Mouse (Mus musculus) cerebellum, postnatal 4 days (tissue): ENCODE measurements at regions not wholly inside any gene's neighbourhood (a gene's known extent, or its start where the extent isn't known, plus 50 kb on each side); places are given as distances from the start of the nearest gene placed in this dataset.
A peak's percentile ranks its signal among the peaks of the same experiment; 100 is the strongest.

Source experiments
- DNase-seq, 2 experiments: peaks; one replicate each; pipeline ENCODE4 v3.0.0; 2022; ENCODE audit warnings: low spot score in 2 of 2, mixed read lengths in 1 of 2

- DNase-seq, result no peak
These were observed 56.1 kb downstream of the Gm4791 start for GRCm38 (mm10) chr9:47054595-47054994.

- no peak for DNase-seq
These were observed 57.0 kb downstream of the Gm4791 start for GRCm38 (mm10) chr9:47055558-47055957.

- DNase-seq, result no peak
These were observed 60.9 kb downstream of the Gm4791 start for GRCm38 (mm10) chr9:47059339-47060005.

- DNase-seq, result no peak
These were observed 62.2 kb downstream of the Gm4791 start for GRCm38 (mm10) chr9:47060757-47061156.

GRCm38 (mm10) chr9:47062516-47062915 is 64.0 kb downstream of the Gm4791 start:
- no peak for DNase-seq

GRCm38 (mm10) chr9:47063751-47064150 is 65.2 kb downstream of the Gm4791 start:
- DNase-seq, result no peak

GRCm38 (mm10) chr9:47064463-47065032 is 66.0 kb downstream of the Gm4791 start:
- DNase-seq, result peak in 1 of 2 experiments; percentile 55

GRCm38 (mm10) chr9:47069436-47069835 is 70.9 kb downstream of the Gm4791 start:
- DNase-seq, result no peak

GRCm38 (mm10) chr9:47070958-47071357 is 72.4 kb downstream of the Gm4791 start:
- no peak for DNase-seq

GRCm38 (mm10) chr9:47076946-47077345 is 78.4 kb downstream of the Gm4791 start:
- no peak for DNase-seq

GRCm38 (mm10) chr9:47077416-47077815 is 78.9 kb downstream of the Gm4791 start:
- DNase-seq, result no peak

- DNase-seq, result no peak
These were observed 79.4 kb downstream of the Gm4791 start for GRCm38 (mm10) chr9:47077945-47078344.

GRCm38 (mm10) chr9:47081407-47081806 is 82.9 kb downstream of the Gm4791 start:
- no peak for DNase-seq

GRCm38 (mm10) chr9:47091796-47092195 is 93.3 kb downstream of the Gm4791 start:
- no peak for DNase-seq

GRCm38 (mm10) chr9:47095656-47096055 is 97.1 kb downstream of the Gm4791 start:
- no peak for DNase-seq

GRCm38 (mm10) chr9:47103316-47103715 is 104.8 kb downstream of the Gm4791 start:
- DNase-seq, result no peak

- DNase-seq, result peak in 1 of 2 experiments; percentile 58
These were observed 105.4 kb downstream of the Gm4791 start for GRCm38 (mm10) chr9:47103966-47104365.

- DNase-seq, result no peak
These were observed 109.6 kb downstream of the Gm4791 start for GRCm38 (mm10) chr9:47108096-47108495.

- DNase-seq, result no peak
These were observed 120.7 kb downstream of the Gm4791 start for GRCm38 (mm10) chr9:47119253-47119652.

GRCm38 (mm10) chr9:47123113-47123512 is 124.6 kb downstream of the Gm4791 start:
- peak; percentile 49 to 83 for DNase-seq

GRCm38 (mm10) chr9:47125517-47125916 is 127.0 kb downstream of the Gm4791 start:
- no peak for DNase-seq

- peak in 1 of 2 experiments; percentile 28 for DNase-seq
These were observed 127.7 kb downstream of the Gm4791 start for GRCm38 (mm10) chr9:47126236-47126635.

GRCm38 (mm10) chr9:47127756-47128424 is 129.3 kb downstream of the Gm4791 start:
- peak in 1 of 2 experiments; percentile 20 for DNase-seq
